Mouse (Mus musculus) neural tube, embryonic 12.5 days (tissue): ENCODE measurements around the gene Yipf3. TPM values are rescaled to one million over a fixed set of nuclear protein-coding genes. Genes with fewer than 3 reads are reported as not detected.

Source experiments
- ATAC-seq: fragments of 200-750 bp; cut with Nextera tagmentation; 2 replicates; pipeline ENCODE4 v1.8.0; 2017; ENCODE audit warnings: low read depth, mild to moderate bottlenecking, moderate TSS enrichment, moderate library complexity; ENCODE audit not compliant: low FRiP score
- H3K27ac ChIP-seq: fragments of 300-500 bp; sonication (generic); 2 replicates; pipeline ENCODE4 v1.5.1; 2016
- H3K27me3 ChIP-seq: fragments of 300-500 bp; sonication (generic); replicated peaks from 2 replicates; pipeline ENCODE4 v1.6.1; 2016; ENCODE audit warnings: mild to moderate bottlenecking
- H3K36me3 ChIP-seq: fragments of 300-500 bp; sonication (generic); 2 replicates; pipeline ENCODE4 v1.6.1; 2016; ENCODE audit warnings: mild to moderate bottlenecking
- H3K4me1 ChIP-seq: fragments of 300-500 bp; sonication (generic); 2 replicates; pipeline ENCODE4 v1.6.1; 2016
- H3K4me2 ChIP-seq: fragments of 300-500 bp; sonication (generic); replicated peaks from 2 replicates; pipeline ENCODE4 v1.6.1; 2016; ENCODE audit warnings: mild to moderate bottlenecking
- H3K4me3 ChIP-seq: fragments of 300-500 bp; sonication (generic); 2 replicates; pipeline ENCODE4 v1.5.1; 2016
- H3K9ac ChIP-seq: fragments of 300-500 bp; sonication (generic); 2 replicates; pipeline ENCODE4 v1.6.1; 2016; ENCODE audit warnings: mild to moderate bottlenecking
- H3K9me3 ChIP-seq: fragments of 300-500 bp; sonication (generic); 2 replicates; pipeline ENCODE4 v1.6.1; 2016; ENCODE audit warnings: mild to moderate bottlenecking
- WGBS: fragments of 180-500 bp; shearing (Covaris S2); methylation state at CpG from one replicate; pipeline ENCODE4 v1.1.7; 2016; 5-methylcytosine and 5-hydroxymethylcytosine counted together
- microRNA counts: library from miRNA; unstranded; fragments of <30 nt; microRNA quantifications from one replicate; lab custom pipeline; 2017
- microRNA-seq: library from miRNA; unstranded; fragments of <30 nt; microRNA quantifications from one replicate; pipeline ENCODE4, GENCODE M21; 2017
- polyA plus RNA-seq: library from polyadenylated mRNA; unstranded; fragments of >200 nt; fragmentation: Nextera tagmentation; extraction: Ambion mirVana; gene quantifications from 2 replicates; pipeline ENCODE4 v1.2.1, GENCODE M21; 2016

Yipf3 gene
- polyA plus RNA-seq, 1 experiment from 2014 or later: 73.9 TPM

- H3K9ac ChIP-seq: no peak overlapping the region
- no peak overlapping the region for H3K4me2 ChIP-seq
- no peak overlapping the region for H3K4me3 ChIP-seq
- WGBS: 46% methylated on average over 6 of the region's 6 CpGs
- H3K9me3 ChIP-seq: no peaks in the 10 kb centered on the region
- H3K27me3 ChIP-seq: peaks cover 62% of the 10 kb centered on the region
- H3K27ac ChIP-seq: no peak overlapping the region
- ATAC-seq: no peak
- H3K4me1 ChIP-seq: peaks cover 15% of the 10 kb centered on the region
- no peaks in the 10 kb centered on the region for H3K36me3 ChIP-seq
Measured at GRCm38 (mm10) chr17:46296601-46297000, 48.7 kb downstream of the Yipf3 start.

GRCm38 (mm10) chr17:46297028-46297363, 49.1 kb downstream of the Yipf3 start:
- Histone ChIP-seq H3K36me3 (no peaks in the 10 kb centered on the region), H3K4me3 (peak overlapping the region; percentile 64), H3K27ac (no peak overlapping the region), H3K4me1 (peaks cover 15% of the 10 kb centered on the region), H3K9me3 (no peaks in the 10 kb centered on the region), H3K9ac (peak overlapping the region; percentile 73; the same call in 1 of the 2 replicates), H3K27me3 (peaks cover 62% of the 10 kb centered on the region), H3K4me2 (peak overlapping the region; percentile 100)
- ATAC-seq: 0 out of 2 replicates have a peak, but pooled peaks have one; percentile 7
- WGBS: 10% methylated on average over 6 of the region's 6 CpGs

- Histone ChIP-seq H3K27me3 (peaks cover 62% of the 10 kb centered on the region), H3K36me3 (no peaks in the 10 kb centered on the region), H3K4me3 (peak within 1 kb of the TSS; percentile 64), H3K4me1 (peaks cover 15% of the 10 kb centered on the region), H3K9ac (peak within 1 kb of the TSS; percentile 73), H3K9me3 (no peaks in the 10 kb centered on the region), H3K4me2 (peak within 1 kb of the TSS; percentile 100), H3K27ac (no peak within 1 kb of the TSS)
- WGBS: under 1% methylated on average over 85 of the region's 86 CpGs
- ATAC-seq: peak; percentile 66
Measured at GRCm38 (mm10) chr17:46297364-46298219, 49.7 kb downstream of the Yipf3 start, which contains the start of gene Dlk2. Gene Dlk2, plus strand, starts transcription at chr17:46297421.

- H3K4me2 ChIP-seq: peak overlapping the region; percentile 100
- H3K36me3 ChIP-seq: peaks cover 2% of the 10 kb centered on the region; the same call in 1 of the 2 replicates
- peaks cover 60% of the 10 kb centered on the region for H3K27me3 ChIP-seq
- no peak overlapping the region for H3K27ac ChIP-seq
- no peaks in the 10 kb centered on the region for H3K9me3 ChIP-seq
- peak; percentile 83 for ATAC-seq
- WGBS: under 1% methylated on average over 48 of the region's 48 CpGs
- H3K9ac ChIP-seq: peak overlapping the region; percentile 73
- peak overlapping the region; percentile 64 for H3K4me3 ChIP-seq
- peaks cover 15% of the 10 kb centered on the region for H3K4me1 ChIP-seq
Measured at GRCm38 (mm10) chr17:46298220-46298913, 50.5 kb downstream of the Yipf3 start.

- 84% methylated on average over 12 of the region's 12 CpGs for WGBS
Measured at GRCm38 (mm10) chr17:46301892-46302291, 54.0 kb downstream of the Yipf3 start.

More at GRCm38 (mm10) chr17:46301892-46302291, 54.0 kb downstream of the Yipf3 start:
- Histone ChIP-seq H3K27ac (no peak overlapping the region), H3K27me3 (peaks cover 33% of the 10 kb centered on the region), H3K4me1 (peaks cover 15% of the 10 kb centered on the region), H3K9ac (no peak overlapping the region), H3K4me3 (no peak overlapping the region), H3K4me2 (no peak overlapping the region), H3K9me3 (no peaks in the 10 kb centered on the region), H3K36me3 (peaks cover 24% of the 10 kb centered on the region)
- ATAC-seq: no peak

MicroRNAs encoded within 50 kb of the gene (microRNA counts, 519-probe panel; counts per million panel counts)
- microRNA mmu-miR-693-3p (lab: Ali Mortazavi, UCI) (342 counts per million, percentile 67 among the panel's probes with 10 or more counts), microRNA mmu-miR-693-5p (lab: Ali Mortazavi, UCI) (342 counts per million, percentile 67 among the panel's probes with 10 or more counts)

Small RNA genes within 50 kb of the gene (microRNA-seq; reads per million reads assigned to microRNA genes)
- gene Mir693: 0.87 reads per million

Other genes starting within 250 kb of the Yipf3 start
- gene Vegfa, start 215.7 kb upstream of the Yipf3 start, polyA plus RNA-seq: 3.4 and 4.1 TPM in 2 replicates
- gene Mrps18a, start 137.1 kb upstream of the Yipf3 start, polyA plus RNA-seq: 125 and 132 TPM in 2 replicates
- gene Rsph9, start 103.9 kb upstream of the Yipf3 start, polyA plus RNA-seq: 12.4 and 12.6 TPM in 2 replicates
- 31.5 and 33.6 TPM in 2 replicates for gene Mad2l1bp, start 94.5 kb upstream of the Yipf3 start, polyA plus RNA-seq
- 46.9 and 47.6 TPM in 2 replicates for gene Gtpbp2, start 87.0 kb upstream of the Yipf3 start, polyA plus RNA-seq
- 8.7 and 9.7 TPM in 2 replicates for gene Polh, start 45.4 kb upstream of the Yipf3 start, polyA plus RNA-seq
- 51.6 and 52.8 TPM in 2 replicates for gene Xpo5, start 45.3 kb upstream of the Yipf3 start, polyA plus RNA-seq
- gene Polr1c, start within 50 bp of the Yipf3 start, polyA plus RNA-seq: 85.3 and 87.0 TPM in 2 replicates
- gene Lrrc73, start 5.5 kb downstream of the Yipf3 start, polyA plus RNA-seq: 3.4 and 3.6 TPM in 2 replicates
- 48.0 and 50.2 TPM in 2 replicates for gene Tjap1, start 34.9 kb downstream of the Yipf3 start, polyA plus RNA-seq
- 3.4 and 3.9 TPM in 2 replicates for gene Dlk2, start 49.3 kb downstream of the Yipf3 start, polyA plus RNA-seq
- 9.1 and 10.0 TPM in 2 replicates for gene Abcc10, start 80.3 kb downstream of the Yipf3 start, polyA plus RNA-seq
- gene Zfp318, start 135.7 kb downstream of the Yipf3 start, polyA plus RNA-seq: 17.1 and 18.4 TPM in 2 replicates
- gene Crip3, start 180.8 kb downstream of the Yipf3 start, polyA plus RNA-seq: 0.74 and 0.75 TPM in 2 replicates
- not detected in 2 replicates for gene Slc22a7, start 190.4 kb downstream of the Yipf3 start, polyA plus RNA-seq
- gene Ttbk1, start 239.6 kb downstream of the Yipf3 start, polyA plus RNA-seq: 6.2 and 7.1 TPM in 2 replicates
- gene Dnph1, start 248.6 kb downstream of the Yipf3 start, polyA plus RNA-seq: 40.5 and 42.3 TPM in 2 replicates